Mouse (Mus musculus) thymus, postnatal 36 days (tissue): ENCODE measurements around the gene Smndc1.
"Not testable (repeated sequence)": the region's sequence is repeated elsewhere in the genome, so short reads cannot be mapped to it uniquely, and the experiment has no call there.

Source experiments
- DNase-seq, 2 experiments: peaks; one replicate each; pipeline ENCODE4 v3.0.0; 2022; ENCODE audit warnings: mixed read lengths in 2 of 2

The Smndc1 gene

GRCm38 (mm10) chr19:53412149-53412848 is 21.9 kb upstream of the Smndc1 start:
- no peak for DNase-seq

DNA sequence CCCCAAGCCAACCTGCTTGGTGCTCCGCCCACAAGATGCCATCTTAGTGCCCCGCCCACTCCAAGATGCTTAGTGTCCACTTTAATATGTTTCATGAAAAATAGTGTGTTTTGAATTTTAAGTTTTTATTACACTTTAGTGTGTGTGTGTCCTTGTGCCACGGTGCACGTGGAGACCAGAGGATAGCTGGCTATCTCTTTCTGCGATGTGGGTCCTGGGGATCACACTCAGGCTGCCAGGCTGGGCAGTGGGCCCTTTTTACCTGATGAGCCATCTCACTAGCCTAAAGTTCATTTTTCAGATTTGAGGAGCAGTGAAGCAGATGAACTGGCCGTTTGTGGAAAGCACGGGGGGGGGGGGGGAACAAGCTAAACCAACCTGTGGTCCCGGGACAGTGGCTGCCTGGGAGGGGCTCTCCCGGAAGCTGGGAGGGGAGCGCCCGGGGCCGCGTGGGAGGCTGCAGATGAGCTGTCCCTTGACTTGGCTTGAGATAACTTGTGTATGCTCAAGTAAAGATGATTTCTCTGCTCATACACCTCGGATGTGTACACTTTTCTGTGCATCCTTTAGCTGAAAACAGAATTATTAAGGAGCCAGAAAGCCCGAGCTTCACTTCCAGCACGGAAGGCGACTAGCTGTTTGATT is 19.4 kb upstream of the Smndc1 start:
- DNase-seq: no peak

DNA sequence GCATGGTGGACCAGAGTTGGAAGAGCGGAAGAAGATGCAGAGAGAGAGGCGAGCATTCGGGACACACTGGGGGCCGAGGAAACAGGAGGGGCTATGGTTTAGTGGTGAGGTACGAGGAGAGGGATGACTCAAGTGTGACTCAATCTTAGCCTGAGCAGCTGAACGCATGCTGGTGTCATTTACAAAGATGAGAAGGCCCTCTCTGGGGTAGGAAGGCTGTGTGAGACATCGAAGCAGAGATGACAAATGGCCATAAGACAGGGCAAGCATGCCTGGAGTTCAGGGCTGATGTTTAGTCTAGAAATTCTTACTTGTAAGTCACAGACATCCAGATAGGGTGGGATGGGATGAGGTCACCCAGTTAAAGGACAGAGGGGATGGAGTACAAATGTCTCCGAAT is 18.0 kb upstream of the Smndc1 start:
- no peak for DNase-seq

- no peak for DNase-seq
Observed at GRCm38 (mm10) chr19:53407350-53407749, 17.0 kb upstream of the Smndc1 start.

GRCm38 (mm10) chr19:53405810-53406209 is 15.4 kb upstream of the Smndc1 start:
- DNase-seq: no peak

- no peak for DNase-seq
Observed at GRCm38 (mm10) chr19:53404837-53405356, 14.5 kb upstream of the Smndc1 start.

DNA sequence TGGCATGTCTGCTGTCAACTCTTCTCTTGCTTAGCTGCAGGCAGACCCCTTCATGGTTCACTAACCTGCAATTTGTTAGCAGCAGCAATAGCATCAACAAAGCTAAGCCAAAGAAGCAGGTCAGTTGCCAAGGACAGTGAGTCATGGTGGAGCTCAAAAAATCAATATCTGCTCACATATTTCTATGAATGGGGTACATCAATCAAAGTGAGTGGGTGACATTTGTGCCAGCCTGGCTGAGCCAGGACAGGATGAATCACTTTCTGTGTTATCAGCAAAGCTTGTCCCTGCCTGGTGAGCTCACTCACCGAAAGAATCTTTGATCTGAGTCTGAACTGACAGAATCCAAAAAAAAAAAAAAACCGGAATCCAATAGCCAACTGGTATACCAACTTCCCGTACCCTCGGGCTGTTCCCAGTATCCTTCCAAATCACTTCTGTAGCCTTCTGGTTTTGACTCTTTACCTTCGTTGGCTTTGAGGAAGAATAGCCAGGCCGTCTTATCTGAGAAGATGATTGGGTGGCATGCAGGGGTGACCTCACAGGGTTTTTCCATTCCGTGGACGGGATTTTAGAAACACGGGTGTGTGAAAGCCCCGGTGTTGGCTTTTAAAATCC is 13.9 kb upstream of the Smndc1 start:
- DNase-seq: no peak

DNA sequence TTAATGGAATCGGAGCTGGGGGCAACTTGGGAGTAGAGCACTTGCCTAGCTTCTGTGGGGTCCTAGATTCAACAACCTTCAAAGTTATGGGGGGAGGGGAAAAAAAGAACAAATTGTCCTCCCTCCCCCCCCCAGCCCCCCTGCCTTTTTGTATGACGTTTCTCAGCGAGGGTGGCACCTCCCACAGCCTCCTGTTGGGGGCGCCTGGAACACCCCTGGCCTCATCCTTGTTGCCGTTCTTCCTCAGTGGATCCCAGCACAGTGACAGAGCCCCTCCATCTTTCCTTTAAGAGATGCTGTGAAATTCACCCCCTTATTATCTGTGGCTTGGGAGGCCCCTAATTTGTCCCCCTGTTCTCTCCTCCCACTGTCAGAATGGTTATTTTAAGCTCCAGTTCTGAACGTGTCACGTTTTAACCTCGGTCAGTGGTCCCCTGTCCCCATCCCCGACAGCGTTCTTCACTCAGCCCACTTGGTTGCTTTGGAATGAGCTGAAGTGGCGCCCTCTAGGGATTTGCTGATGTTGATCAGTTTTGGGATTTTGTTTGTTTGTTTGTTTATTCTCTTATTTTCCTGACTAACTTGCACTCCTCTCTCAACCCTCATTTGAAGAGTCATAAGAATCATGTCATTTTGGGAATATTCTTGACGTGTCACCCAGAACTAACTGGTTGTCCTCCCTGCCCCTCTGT is 12.5 kb upstream of the Smndc1 start:
- DNase-seq: no peak

- no peak for DNase-seq
Observed at GRCm38 (mm10) chr19:53400332-53401110, 10.1 kb upstream of the Smndc1 start.

GRCm38 (mm10) chr19:53399213-53399612 is 8.8 kb upstream of the Smndc1 start:
- DNase-seq: no peak

GRCm38 (mm10) chr19:53397451-53398233 is 7.3 kb upstream of the Smndc1 start:
- no peak for DNase-seq

- DNase-seq: not testable (repeated sequence)
Observed at GRCm38 (mm10) chr19:53395805-53396204, 5.4 kb upstream of the Smndc1 start.

- DNase-seq: not testable (repeated sequence)
Observed at GRCm38 (mm10) chr19:53394956-53395355, 4.6 kb upstream of the Smndc1 start.

DNA sequence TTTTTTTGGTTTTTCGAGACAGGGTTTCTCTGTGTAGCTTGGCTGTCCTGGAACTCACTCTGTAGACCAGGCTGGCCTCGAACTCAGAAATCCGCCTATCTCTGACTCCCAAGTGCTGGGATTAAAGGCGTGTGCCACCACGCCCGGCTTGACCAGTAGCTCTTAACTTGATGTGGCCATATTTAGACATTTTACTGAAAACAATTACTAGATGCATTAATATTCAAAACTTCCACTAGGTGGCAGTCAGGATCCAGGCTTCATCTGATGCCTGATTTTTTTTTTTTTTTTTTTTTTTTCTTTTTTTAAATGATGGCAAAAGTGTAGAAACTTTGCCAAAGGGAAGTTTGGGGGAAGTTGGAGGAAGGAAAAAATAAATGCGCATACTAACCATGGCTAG is 4.2 kb upstream of the Smndc1 start:
- DNase-seq: no peak

DNA sequence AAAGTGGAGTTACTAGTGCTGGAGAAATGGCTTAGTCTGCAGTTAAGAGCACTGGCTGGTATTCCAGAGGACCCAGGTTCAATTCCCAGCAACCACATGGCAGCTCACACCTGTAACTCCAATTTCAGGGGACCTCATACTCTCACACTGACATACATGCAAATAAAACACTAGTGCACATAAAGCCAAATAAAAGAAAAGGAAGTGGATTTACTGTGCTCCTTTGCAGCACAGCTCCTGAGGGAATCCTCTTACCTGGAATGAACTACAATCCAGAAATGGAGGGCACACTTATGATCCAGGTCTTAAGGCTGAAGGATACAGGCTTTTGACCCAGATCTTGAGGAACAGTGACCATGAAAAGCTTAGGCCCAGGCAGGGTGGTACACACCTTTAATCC is 3.3 kb upstream of the Smndc1 start:
- no peak for DNase-seq

DNA sequence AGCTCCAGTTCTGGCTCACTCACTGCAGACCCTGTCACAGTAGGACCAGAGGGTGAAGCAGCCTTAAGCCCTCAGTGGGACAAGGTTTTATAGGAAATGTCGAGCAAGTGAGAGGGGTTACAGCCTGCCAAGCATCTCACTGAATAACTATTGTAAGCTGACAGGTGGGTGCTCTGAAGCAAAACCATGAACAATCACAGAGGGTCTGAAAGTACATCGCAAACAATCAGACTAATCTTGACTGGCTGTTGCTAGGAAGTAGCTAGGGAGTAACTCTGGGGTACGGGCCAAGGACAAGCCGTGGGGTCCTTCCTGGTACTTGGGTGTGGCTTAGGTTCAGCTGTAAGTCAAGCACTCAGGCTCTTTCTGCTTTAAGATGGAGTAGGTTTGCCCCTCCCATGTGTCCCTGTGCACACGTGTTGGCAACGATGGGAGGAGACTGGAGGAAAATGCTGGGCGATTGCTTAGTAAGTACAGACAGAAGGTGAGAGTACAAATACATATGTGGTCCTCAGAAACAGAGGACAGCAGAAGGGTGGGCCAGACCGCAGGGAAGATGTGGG is 2.5 kb upstream of the Smndc1 start:
- DNase-seq: no peak

DNA sequence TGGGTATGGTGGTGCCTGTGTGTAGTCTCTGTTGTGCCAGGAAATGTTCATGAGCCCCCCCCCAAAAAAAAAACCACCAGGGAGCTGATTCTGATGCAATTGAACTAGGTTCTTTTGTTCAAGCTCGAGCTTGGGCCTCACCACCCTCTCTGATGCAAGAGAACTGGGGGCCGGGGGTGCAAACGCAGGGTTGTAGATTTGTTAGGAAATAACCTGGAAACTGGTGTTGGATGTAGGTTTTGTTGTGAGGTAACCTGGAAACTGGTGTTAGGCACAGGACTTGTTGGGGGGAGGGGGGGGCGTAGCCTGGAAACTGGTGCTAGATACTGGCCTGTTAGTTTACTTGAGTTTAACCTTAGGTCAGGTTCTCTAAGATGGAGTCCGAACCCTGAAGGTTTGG is 1.4 kb upstream of the Smndc1 start:
- no peak for DNase-seq

- no peak for DNase-seq
Observed at GRCm38 (mm10) chr19:53391386-53391785, 1.0 kb upstream of the Smndc1 start.

DNA sequence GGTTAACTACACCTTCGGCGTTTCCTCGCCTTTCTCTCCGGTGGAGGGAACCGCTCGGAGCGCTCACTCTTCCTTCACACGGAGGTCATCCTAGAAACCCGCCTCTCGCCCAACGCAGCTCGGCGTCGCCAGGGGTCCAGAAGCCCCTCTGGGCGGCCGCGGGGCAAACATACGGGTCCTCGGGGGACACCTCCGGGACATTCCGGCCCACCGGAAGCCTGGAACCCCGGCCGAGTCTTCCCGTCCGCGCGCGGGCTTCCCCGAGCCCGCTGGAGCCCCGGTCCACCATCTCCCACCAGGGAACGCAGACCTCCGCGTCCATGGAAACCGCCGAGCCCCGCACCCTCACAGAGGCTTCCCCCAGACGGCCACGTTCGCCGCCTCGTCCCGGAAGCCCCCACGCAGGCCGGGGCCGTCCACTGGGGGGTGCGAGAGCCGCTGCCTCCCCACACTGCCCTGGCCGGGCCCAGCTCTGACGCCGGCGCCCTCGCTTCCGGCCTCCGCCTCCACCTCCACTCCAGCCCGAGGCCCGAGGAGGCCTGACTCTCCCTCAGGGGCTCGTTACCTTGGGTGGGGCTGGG is 437 bp downstream of the Smndc1 start:
- no peak for DNase-seq

DNA sequence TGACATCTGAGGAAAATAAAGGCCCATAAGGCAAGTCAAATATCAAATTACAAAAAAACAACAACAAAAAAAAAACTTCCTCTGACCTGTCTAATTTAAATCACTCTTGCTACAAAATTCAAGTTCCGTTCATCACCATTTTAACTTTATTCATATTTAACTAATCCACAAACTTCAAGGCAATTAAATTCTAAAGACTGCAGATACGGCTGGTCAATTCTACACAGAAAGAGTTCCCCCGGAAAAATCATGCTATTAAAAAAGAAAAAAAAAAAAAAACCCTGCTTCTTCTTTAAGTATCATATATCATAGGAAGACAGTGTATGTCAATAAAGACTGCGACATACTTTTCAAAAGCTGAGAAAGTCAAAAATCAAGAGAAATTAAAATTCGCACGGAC is 961 bp downstream of the Smndc1 start:
- DNase-seq: no peak

DNA sequence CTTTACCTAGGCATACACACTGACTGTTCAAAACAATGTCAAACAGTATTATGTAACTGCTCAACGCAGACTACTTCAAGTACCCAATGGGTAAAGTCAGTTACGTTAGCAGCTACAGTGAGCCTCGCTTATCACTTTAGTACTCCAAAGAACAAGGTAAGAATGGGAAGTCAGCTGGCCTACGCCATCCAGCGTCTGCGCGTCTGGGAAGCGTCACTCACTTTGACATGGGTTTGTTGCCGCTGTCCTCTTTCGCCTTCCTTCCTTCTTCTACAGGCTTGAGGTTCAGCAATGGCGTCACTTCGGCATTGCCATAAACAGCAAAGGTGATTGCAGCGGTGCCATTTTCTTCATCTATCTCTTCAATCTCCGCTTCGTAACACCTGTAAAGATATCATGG is 7.0 kb downstream of the Smndc1 start:
- DNase-seq: no peak
